Mouse (Mus musculus) gastrocnemius, adult 2 months (tissue): ENCODE results near the gene Nsd2. TPM values are rescaled to one million over a fixed set of nuclear protein-coding genes. Genes with fewer than 3 reads are reported as not detected.

Experiments used
- DNase-seq: peaks from one replicate; pipeline ENCODE4 v3.0.0; 2022
- H3K27ac ChIP-seq: fragments of 200-600 bp; 2 replicates; pipeline ENCODE4 v1.8.1; 2022; ENCODE audit warnings: mild to moderate bottlenecking
- H3K4me3 ChIP-seq: fragments of 200-600 bp; 2 replicates; pipeline ENCODE4 v1.8.1; 2022; ENCODE audit warnings: mild to moderate bottlenecking, moderate library complexity
- CTCF ChIP-seq: fragments of 200-600 bp; IDR thresholded peaks from 2 replicates; pipeline ENCODE4 v1.8.1; 2022; ENCODE audit warnings: antibody characterized with exemption, mild to moderate bottlenecking, moderate library complexity
- intact Hi-C: fragments of 180-260 bp; cut with DNase I; formaldehyde crosslinking; loops from one replicate; pipeline ENCODE4 v1.15.1; 2025
- total RNA-seq, 2 experiments: library from RNA; stranded (reverse); gene quantifications; 2 replicates each; pipeline ENCODE4 v1.2.3; 2021

The Nsd2 gene
- total RNA-seq, 2 experiments from 2014 or later, result 9.7 to 10.6 TPM

DNA sequence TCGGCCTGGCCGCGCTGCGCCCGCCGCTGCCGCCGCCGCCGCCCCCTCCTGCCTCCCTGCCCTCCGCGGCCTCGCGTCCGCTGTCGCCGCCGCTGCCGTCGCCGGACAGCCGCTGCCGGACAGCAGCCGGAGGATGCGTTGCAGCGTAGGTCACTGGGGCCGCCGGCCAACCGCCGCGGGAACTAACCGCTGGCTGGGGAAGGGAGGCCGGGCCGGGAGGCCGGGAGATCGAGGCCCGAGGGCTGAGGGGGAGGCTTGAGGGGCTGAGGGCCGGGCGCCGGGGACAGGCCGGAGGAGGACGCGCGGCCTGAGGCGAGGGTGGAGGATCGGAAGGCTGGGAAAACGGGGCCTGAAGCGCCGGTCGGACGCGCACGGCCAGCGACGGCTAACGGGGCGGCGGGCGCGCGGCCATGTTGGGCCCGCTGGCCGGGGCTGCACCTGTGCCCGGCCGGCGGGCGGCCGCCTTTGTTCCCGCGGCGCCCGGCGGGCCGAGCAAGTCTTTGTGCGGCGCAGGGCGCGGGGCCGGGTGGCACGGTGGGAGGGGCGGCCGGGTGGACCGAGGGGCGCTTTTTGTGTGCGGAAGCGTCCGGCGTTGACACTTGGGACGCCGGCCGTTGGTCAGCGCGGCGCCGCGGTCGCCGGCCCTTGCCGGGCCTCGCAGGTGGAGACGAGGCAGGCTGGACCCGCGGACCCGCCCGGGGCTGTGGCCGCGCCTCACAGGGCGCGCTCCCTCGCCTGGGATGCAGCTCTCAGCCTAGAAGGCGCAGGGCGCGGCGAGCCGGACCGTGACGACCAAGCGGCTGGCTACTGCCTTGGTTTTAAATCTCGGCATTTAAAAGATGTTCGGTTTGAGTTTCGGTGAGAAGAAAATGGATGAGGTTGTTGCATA is 452 bp downstream of the Nsd2 start:
- peak overlapping the region; percentile 99 for H3K4me3 ChIP-seq
- intact Hi-C loops, result loop anchor here (2.0 to 5.0 kb wide), 2 partner anchors 38 to 116 kb away; partner anchors contain the start of genes Letm1 and Nelfa
- TF ChIP-seq CTCF, result no peak
- DNase-seq, result peak; percentile 63
- peak overlapping the region; percentile 87 for H3K27ac ChIP-seq

DNA sequence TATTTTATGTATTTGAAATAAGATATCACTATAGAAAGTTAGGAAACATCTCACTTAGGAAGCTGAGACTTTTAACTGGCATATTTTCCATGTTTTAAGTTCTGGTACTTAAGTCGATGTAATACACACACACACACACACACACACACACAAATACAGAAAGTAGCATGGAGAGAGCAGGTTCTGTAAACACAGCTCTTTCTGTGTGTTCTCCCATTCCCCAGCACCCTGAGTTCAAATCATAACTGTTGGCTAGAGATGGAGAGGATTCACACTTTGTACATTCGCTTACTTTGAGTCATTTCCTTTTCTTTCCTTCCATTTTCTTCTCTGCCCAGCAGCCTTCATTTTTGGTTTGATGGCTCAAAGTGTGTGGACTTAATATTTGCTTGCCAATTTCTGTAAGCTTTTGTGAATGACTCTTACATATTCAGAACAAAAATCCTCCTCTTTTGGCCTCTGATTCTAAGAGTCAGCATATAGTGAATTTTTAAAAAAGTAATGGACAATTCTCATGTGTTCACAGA is 1.4 kb downstream of the Nsd2 start:
- Histone ChIP-seq H3K27ac (no peak overlapping the region; the same call in 1 of the 2 replicates), H3K4me3 (peak overlapping the region; percentile 99)
- intact Hi-C loops, result loop anchor here (2.0 to 5.0 kb wide), 2 partner anchors 39 to 115 kb away; partner anchors contain the start of genes Letm1 and Nelfa
- no peak for DNase-seq
- no peak for TF ChIP-seq CTCF

DNA sequence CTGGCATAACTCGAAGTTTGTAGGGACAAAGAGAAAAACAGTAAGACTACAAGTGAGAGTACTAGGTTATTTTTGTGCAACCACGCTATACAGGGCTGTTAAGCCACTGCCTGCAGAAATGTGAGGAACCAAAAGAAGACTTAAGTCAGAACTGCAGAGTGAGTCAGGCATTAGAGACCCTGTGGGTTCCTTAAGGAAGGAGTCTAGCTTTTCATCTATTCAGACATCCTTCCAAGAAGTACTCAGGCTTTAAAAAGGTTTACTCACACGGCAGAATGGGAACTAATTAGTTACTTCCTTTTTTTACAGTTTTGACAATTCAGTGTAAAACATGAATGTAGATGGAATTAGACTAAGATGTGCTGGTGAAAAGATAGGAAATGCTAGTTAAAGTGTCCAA is 1.9 kb downstream of the Nsd2 start:
- TF ChIP-seq CTCF, result no peak
- Histone ChIP-seq H3K4me3 (no peak overlapping the region), H3K27ac (no peak overlapping the region)
- DNase-seq, result no peak
- intact Hi-C loops, result loop anchor here (5.0 kb wide), 1 partner anchor 115 kb away; the partner anchor contains the start of gene Nelfa

DNA sequence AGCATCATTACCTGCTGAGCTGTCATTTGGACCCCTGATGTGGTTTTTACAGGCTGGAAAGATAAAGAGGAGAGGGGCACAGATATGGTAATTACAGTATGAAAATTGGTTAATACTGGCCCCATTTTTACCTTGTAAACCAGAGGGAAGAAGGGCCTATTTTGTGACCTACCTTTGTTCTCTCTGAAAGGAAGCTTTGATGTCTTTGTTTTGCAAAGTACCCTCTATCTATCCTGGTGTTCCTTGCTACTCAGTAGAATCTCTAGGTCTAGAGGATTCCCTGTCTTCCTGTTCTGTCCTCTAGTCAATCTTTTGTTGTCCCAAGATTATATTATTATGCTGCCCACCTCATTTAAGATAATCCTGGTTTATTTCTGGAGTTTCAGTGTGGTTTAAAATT is 5.5 kb downstream of the Nsd2 start:
- no peak overlapping the region for H3K4me3 ChIP-seq
- intact Hi-C loops, result no loop called here
- no peak overlapping the region for H3K27ac ChIP-seq
- no peak for DNase-seq
- no peak for TF ChIP-seq CTCF

DNA sequence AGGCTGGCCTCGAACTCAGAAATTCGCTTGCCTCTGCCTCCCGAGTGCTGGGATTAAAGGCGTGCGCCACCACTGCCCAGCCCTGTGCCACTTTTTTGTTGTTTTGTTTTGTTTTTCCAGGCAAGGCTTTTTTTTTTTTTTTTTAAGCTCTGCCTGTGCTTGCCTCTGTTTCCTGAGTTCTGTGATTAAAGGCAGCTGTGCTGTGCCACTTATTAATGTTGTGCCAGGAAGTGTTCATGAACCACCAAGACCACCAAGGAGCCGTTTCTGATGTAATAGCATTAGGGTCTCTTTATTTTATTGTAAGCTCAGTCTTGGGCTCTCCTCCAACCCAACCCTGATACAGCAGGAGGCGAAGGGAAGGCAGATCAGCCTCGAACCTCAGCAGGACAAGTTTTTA is 7.6 kb downstream of the Nsd2 start:
- Histone ChIP-seq H3K4me3 (no peak overlapping the region), H3K27ac (no peak overlapping the region)
- intact Hi-C loops, result no loop called here
- no peak for DNase-seq
- TF ChIP-seq CTCF, result no peak

DNA sequence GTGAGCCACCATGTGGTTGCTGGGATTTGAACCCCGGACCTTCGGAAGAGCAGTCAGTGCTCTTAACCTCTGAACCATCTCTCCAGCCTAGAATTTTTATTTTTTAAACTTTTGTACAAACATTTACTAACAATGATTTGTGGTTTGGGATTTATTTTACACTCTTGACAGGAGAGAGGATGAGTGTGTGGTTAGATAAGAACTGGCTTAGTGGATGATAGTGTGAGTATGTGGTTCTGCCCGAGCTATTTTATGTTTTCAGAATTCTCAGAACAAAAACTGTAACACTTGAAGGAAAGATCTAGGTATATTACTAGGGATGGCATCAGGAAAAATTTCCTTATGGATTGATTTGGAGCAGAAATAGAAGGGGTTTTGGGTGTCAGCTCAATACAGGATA is 9.4 kb downstream of the Nsd2 start:
- TF ChIP-seq CTCF, result no peak
- intact Hi-C loops, result no loop called here
- Histone ChIP-seq H3K4me3 (no peak overlapping the region), H3K27ac (no peak overlapping the region)
- no peak for DNase-seq

DNA sequence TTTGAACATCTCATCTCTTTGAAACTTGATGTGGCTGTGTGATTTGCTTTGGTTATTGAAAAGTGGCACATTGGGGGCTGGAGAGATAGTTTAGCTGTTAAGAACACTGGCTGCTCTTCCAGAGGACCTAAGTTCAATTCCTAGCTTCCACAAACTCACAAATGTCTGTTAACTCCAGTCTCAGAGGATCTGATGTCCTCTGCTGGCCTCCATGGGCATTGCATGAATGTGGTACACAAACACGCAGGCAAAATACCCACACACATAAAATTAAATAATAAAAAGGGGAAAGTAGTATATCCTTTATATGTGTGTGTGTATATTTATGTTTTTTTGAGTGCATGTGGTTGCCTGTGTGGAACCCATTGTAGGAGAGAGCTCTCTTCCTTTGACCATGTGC is 10.3 kb downstream of the Nsd2 start:
- Histone ChIP-seq H3K27ac (no peak overlapping the region), H3K4me3 (no peak overlapping the region)
- intact Hi-C loops, result no loop called here
- peak; percentile 34; the same call in 1 of the 2 replicates for TF ChIP-seq CTCF
- DNase-seq, result no peak

DNA sequence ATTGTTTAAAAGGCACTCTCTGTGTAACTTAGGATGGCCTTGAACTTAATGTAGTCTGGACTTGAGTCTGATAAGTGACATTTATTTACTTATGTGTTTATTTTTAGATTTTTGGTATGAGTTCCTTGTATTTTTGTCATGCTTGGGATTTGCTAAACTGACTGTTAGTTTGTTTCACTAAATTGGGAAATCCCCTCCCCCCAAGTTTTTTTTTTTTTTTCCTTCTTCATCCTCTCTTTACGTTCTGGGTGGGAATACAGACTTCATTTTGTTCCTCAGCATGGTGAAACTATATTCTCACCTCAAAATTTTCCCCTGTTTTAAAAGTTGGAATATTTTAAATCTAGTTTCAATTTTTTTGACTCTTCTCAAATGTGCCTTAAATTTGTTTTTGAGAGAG is 20.8 kb downstream of the Nsd2 start:
- no peak for DNase-seq
- no peak for TF ChIP-seq CTCF
- H3K4me3 ChIP-seq, result no peak overlapping the region
- intact Hi-C loops, result no loop called here
- no peak overlapping the region for H3K27ac ChIP-seq

DNA sequence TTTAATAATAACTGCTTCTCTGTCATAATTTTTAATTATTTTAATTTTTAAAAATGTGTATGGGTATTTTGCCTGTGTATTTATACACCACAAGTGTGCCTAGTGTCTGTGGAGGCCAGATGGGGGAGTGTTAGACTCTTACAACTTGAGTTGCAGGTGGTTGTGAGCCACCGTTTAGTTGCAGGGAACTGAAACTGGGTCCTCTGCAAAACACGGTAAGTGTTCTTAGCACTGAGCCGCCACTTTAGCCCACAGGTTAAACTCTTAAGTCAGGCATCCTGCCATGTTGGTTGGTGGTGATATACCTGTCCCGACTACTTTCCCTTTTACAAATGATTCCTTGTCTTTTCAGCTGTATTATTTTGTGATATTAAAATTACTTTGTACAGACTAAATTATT is 22.0 kb downstream of the Nsd2 start:
- Histone ChIP-seq H3K27ac (no peak overlapping the region), H3K4me3 (no peak overlapping the region)
- intact Hi-C loops, result no loop called here
- no peak for TF ChIP-seq CTCF
- DNase-seq, result no peak

DNA sequence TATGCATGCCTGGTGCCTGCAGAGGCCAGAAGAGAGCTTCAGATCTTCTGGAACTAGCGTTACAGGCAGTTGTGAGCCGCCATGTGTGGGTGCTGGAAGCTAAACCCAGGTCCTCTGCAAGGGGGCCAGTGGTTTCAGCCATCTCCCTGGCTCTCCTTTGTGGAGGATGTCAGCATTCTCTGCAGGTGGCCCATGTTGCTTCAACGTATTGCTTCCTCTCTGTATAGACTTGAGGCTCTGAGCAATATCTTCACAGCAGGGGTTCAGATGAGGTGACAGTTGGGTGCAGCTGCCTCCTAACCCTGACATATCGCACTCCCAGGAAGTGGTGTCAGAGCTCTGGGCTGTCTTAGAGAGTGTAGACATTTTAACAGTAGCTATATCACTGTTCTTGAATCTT is 30.9 kb downstream of the Nsd2 start:
- no peak for TF ChIP-seq CTCF
- Histone ChIP-seq H3K4me3 (no peak overlapping the region), H3K27ac (no peak overlapping the region)
- no peak for DNase-seq
- intact Hi-C loops, result loop anchor here (10.0 kb wide), 1 partner anchor 103 kb away; no protein-coding TSS in a partner anchor

DNA sequence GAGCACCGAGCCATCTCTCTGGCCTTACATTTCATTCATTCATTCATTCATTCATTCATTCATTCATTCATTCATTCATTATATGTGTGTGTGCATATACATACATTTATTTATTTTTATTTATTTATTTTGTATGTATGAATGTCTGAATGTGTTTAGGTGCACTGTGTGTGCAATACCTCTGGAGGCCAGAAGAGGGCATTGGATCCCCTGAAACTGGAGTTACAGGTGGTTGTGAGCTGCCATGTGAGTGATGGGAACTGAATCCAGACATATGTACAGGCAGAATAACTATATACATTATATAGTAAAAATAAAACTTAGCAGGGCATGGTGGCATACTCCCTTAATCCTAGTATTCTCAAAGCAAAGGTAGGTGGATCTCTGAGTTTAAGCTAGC is 32.6 kb downstream of the Nsd2 start:
- Histone ChIP-seq H3K27ac (no peak overlapping the region), H3K4me3 (no peak overlapping the region)
- TF ChIP-seq CTCF, result peak; percentile 44
- DNase-seq, result no peak
- intact Hi-C loops, result loop anchor here (10.0 kb wide), 1 partner anchor 102 kb away; no protein-coding TSS in a partner anchor

DNA sequence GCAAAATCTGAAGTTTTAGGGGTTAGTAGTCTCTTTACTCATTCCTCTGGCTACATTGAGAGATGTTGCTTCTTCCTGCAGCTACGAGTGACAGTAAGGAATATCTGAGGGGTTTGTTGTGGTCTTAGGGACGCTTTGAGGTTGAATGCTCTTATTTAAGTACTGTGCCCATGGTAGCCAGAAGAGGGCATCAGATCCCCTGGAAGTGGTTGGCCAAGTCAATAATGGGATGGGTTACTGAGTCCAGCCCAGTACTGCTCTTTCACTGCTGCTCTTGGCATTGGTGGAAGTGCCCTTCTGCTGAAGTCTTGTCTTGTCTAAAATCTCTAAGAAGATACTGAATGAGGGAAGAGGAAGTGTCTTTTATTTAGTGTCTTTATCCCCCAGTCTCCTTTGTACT is 33.5 kb downstream of the Nsd2 start:
- Histone ChIP-seq H3K4me3 (no peak overlapping the region), H3K27ac (no peak overlapping the region)
- DNase-seq, result no peak
- intact Hi-C loops, result loop anchor here (10.0 kb wide), 1 partner anchor 101 kb away; no protein-coding TSS in a partner anchor
- TF ChIP-seq CTCF, result peak; percentile 39; the same call in 1 of the 2 replicates

DNA sequence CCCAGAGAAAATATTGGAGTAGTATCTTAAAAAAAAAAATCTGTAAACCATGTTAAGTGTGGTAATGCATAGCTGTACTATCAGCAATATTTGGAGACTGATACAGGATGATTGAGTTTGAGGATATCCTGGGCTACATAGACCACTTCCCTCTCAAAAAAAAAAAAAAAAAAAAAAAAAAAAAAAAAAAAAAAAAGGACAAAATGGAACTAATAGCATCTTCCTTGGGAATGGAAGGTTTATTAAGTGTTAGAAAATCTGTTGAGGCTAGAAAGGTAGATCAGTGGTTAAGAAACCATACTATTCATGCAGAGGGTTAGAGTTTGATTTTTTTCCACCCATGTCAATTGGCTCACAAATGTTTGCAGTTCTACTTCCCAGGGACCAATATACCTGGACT is 37.2 kb downstream of the Nsd2 start:
- no peak overlapping the region for H3K4me3 ChIP-seq
- TF ChIP-seq CTCF, result no peak
- no peak for DNase-seq
- H3K27ac ChIP-seq, result no peak overlapping the region
- intact Hi-C loops, result loop anchor here (10.0 kb wide), 1 partner anchor 97 kb away; no protein-coding TSS in a partner anchor
